In the genomic region with DNA sequence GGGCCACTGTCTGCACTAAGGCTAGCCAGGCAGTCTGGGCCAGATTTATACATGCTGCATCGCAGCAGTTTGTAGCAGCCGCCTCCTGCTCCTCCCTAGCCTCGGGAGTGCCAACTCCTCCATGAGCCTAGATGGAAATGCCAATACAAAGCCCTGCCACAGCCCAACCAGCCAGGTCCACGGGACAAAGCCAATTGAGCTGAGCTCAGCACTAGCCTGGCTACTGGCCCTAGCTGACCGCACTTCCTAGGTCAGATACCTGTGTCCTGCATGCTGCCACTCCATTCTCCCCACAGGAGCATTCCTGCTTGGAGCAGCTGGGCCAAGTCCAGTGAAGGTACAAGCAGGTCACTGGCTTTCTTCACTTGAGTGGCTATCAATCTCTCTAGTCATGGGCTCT, we compare ENCODE assay signal across 8 mouse cellular contexts. TPM values are rescaled to one million over a fixed set of nuclear protein-coding genes. Genes with fewer than 3 reads are reported as not detected.
DNase-seq lines count a peak whose midpoint lies in the region; ATAC-seq and TF ChIP-seq lines count a peak whose summit lies in the region.

No protein-coding gene starts in this region.

- no peak overlapping the region for H3K4me2 ChIP-seq in intestine, postnatal 0 days (replicated peaks; ENCODE audit: low read depth)

- ATAC-seq in intestine, postnatal 0 days, result 0 out of 2 replicates have a peak, but pooled peaks have one; percentile 28

- peak; percentile 23 for DNase-seq in adrenal gland, postnatal 14 days
- no peak for DNase-seq in adrenal gland, adult (ENCODE audit: inconsistent age in 2 of 2, low spot score in 1 of 2)
- peak; percentile 49 to 73 for DNase-seq in left cerebral cortex, postnatal 25 days (ENCODE audit: low spot score in 2 of 2)
- DNase-seq in left cerebral cortex, adult 11 months (ENCODE audit: low spot score), result no peak
- peak; percentile 23 to 62 for DNase-seq in lung, postnatal 4 days
- DNase-seq in ovary, postnatal 10 days (ENCODE audit: low spot score), result no peak
- DNase-seq in thymus, adult 18-20 months, result no peak

- 0 out of 2 replicates have a peak overlapping the region, but pooled peaks have one; percentile 54 for H3K27ac ChIP-seq in intestine, postnatal 0 days (ENCODE audit: low read depth, low read length)

- H3K9ac ChIP-seq in intestine, postnatal 0 days (ENCODE audit: low read depth, low read length), result no peak overlapping the region

- intact Hi-C loops in left cerebral cortex, postnatal 25 days (cut with DNase I), result no loop called here

- no peak for TF ChIP-seq CTCF in intestine, postnatal 0 days (IDR thresholded peaks at IDR 0.05; ENCODE audit: low read depth)

- peaks cover 17% of the 10 kb centered on the region; the same call in 1 of the 2 replicates for H3K36me3 ChIP-seq in intestine, postnatal 0 days (ENCODE audit: control insufficient read depth, insufficient read depth)

- peaks cover 18% of the 10 kb centered on the region for H3K4me1 ChIP-seq in intestine, postnatal 0 days (replicated peaks; ENCODE audit: control insufficient read depth, insufficient read depth, low read length)

- no peak overlapping the region for H3K4me3 ChIP-seq in intestine, postnatal 0 days (ENCODE audit: low read depth, low read length)

- H3K27me3 ChIP-seq in intestine, postnatal 0 days (replicated peaks; ENCODE audit: control insufficient read depth, insufficient read depth, low read length), result no peaks in the 10 kb centered on the region

- H3K9me3 ChIP-seq in intestine, postnatal 0 days (ENCODE audit: control insufficient read depth), result no peaks in the 10 kb centered on the region

- WGBS in intestine, postnatal 0 days, result 61% methylated on average over 5 of the region's 5 CpGs

RNA-seq across cellular contexts. Expression of a gene that starts 34.2 kb away (rescaled TPM):
- 6.0 and 12.2 TPM in 2 replicates for total RNA-seq in adrenal gland, postnatal 14 days (2021)
- 1 to 10 TPM; 5.8 to 8.4 TPM for total RNA-seq in left cerebral cortex, postnatal 25 days (2021)
- 35.1 and 37.2 TPM in 2 replicates for polyA plus RNA-seq in intestine, postnatal 0 days (2015; fragmentation: Nextera tagmentation; extraction: Ambion mirVana)

Comparison
In these comparisons a context has a peak if more than half of its experiments do, and no peak if none do; other contexts are left out.
1. DNase-seq: peak in adrenal gland, postnatal 14 days (single experiment), left cerebral cortex, postnatal 25 days (2 of 2) and lung, postnatal 4 days (2 of 2); none in adrenal gland, adult (0 of 2), left cerebral cortex, adult 11 months (single experiment), ovary, postnatal 10 days (single experiment) and thymus, adult 18-20 months (0 of 2).